Mouse (Mus musculus) left cerebral cortex, postnatal 4 days (tissue): ENCODE data around the gene Gm37240. TPM values are rescaled to one million over a fixed set of nuclear protein-coding genes. Genes with fewer than 3 reads are reported as not detected.

ENCODE experiments used
- DNase-seq: peaks from one replicate; pipeline ENCODE4 v3.0.0-alpha.2; 2022
- intact Hi-C: fragments of 180-260 bp; cut with DNase I; formaldehyde crosslinking; loops from one replicate; pipeline ENCODE4 v1.15.1; 2025
- total RNA-seq, 2 experiments: library from RNA; stranded (reverse); gene quantifications; 2 replicates each; pipeline ENCODE4 v1.2.3; 2021

Gm37240 gene
- total RNA-seq, 2 experiments from 2014 or later: 3.3 to 3.6 TPM

DNA sequence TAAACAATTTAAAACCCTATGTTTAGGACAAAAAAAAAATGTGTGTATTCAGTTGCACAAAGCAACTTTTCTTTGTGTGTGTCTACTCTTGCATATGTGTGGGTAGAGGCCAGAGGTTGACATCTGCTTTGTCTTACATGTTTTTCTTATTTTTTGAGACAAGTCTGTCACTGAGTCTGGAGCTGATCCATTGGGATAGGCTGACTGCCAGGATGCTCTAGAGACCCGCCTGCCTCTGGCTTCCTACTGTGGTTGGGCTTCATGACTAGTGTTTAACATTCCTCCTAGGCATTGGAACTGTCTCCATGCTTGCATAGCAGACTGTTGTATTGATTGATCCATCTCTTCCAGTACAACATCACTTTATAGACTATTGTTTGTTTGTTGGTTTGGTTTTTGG lies 1058.0 kb downstream of the Gm37240 start:
- intact Hi-C loops: no loop called here
- no peak for DNase-seq

DNA sequence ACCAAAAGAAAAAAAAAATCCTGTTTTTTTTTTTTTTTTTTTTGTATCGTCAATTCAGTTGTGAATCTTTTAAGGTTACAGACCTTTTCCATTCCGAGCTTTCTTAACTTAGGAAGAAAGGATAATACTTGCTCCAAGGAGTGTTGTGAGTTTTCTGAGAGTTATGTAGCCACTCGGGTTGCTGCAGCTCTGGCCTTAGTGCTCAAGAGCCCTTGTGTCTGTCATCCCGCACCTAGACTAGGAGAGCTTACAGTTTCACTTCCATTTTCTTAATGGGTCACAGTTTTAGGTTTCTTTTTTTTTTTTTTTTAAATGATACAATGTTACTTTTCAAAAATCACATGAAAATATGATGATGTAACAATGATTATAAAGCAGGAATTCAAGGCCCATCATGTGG lies 1059.7 kb downstream of the Gm37240 start:
- no peak for DNase-seq
- intact Hi-C loops: no loop called here

DNA sequence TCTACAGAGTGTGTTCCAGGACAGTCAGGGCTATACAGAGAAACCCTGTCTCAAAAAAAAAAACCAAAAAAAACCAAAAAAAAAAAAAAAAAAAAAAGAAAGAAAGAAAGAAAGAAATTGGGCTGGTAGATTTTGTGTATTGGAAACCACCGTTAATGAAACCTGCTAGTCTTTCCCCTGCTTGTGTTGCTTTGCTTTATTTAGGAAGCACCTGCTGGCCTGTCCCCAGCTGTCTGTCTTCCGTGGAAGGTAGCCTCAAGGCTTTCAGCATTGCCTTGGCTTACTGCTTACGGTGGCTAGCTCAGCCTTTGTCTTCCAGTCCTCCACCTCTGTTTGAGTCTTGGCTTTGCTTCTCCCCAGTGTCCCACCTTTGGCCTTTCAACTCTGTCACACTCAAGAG lies 1060.4 kb downstream of the Gm37240 start:
- DNase-seq: no peak
- intact Hi-C loops: no loop called here

DNA sequence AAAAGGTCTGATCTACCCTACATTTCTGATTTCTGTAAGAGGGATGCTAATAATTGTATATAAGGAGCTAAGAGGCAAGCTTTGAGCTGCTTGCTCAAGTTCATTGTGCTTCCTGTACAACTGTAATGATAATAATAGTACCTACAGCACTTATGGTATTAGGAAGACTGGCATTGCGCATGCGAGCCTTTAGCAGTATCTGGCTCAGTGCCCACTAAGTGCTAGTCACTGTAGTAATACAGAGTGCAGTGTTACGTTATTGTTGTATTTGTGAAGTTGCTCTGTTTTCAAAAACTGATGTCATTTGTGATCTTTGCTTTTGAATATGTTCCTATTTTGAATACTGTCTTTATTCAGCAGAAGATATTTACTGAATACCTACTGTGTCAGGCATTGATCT lies 1060.9 kb downstream of the Gm37240 start:
- intact Hi-C loops: no loop called here
- no peak for DNase-seq

- DNase-seq: no peak
- intact Hi-C loops: no loop called here
Measured at GRCm38 (mm10) chr3:84825990-84826389, 1061.3 kb downstream of the Gm37240 start.

GRCm38 (mm10) chr3:84820654-84821201 lies 1066.6 kb downstream of the Gm37240 start:
- DNase-seq: no peak
- intact Hi-C loops: no loop called here

- intact Hi-C loops: loop anchor here (10.0 kb wide), 2 partner anchors 72 to 122 kb away; no protein-coding TSS in a partner anchor
Measured at GRCm38 (mm10) chr3:84816951-84817350, 1070.4 kb downstream of the Gm37240 start.

DNA sequence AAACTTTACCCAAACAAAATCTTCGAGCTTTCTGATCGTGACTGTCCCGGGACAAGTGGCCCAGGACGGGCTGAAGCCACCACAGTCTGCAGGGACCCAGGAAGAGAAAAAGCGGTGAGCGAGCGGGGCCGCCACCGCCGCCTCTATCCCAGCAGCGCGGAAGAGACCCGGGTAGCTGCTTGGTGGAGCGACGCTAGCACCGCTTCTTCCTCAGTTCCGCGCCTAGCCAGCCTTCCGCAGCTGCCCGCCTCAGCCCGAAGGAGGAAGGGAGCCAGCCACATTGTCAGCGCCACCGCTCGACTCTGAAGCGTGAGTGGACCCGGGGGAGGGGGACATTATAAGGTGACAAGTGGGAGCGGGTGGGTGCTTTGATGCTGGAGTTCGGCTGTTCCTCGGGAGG lies 1071.9 kb downstream of the Gm37240 start:
- intact Hi-C loops: loop anchor here (10.0 kb wide), 2 partner anchors 71 to 121 kb away; no protein-coding TSS in a partner anchor
- DNase-seq: peak; percentile 29

More at GRCm38 (mm10) chr3:84816951-84817350, 1070.4 kb downstream of the Gm37240 start:
- DNase-seq: no peak

DNA sequence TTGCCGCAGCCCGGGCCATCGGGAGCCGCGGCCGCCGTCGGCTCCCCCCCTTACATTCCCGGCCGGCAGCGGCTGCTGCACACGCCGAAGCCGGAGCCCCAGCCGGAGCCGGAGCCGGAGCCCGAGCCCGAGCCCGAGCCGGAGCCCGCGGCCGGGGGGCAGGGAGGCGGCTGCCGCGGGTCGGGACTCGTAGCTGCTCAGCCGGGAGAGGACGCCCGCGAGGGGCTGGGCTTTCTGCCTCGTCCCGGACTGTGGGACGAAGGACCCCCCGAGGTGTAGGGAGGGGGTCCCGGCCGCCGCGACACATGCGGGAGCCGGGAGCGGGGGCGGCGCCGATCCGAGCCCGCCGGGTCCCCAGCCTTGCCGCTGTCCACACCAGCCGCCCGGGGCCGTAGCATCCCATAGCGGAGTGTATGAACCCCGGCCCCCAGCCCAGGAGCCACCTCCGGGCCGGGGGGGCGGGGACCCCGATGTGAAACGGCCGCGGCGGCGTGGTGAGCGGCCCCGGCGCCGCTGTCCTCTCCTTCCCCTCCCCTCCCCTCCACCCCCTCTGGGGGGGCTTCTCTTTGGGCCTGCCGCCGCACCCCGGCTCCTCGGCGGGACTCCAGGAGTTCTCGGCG lies 1072.4 kb downstream of the Gm37240 start, which contains the start of gene Fbxw7:
TSS of gene Fbxw7 (plus strand) at position 507 of the 620 bp plus-strand sequence.
- DNase-seq: peak; percentile 41
- intact Hi-C loops: loop anchor here (10.0 kb wide), 2 partner anchors 70 to 120 kb away; no protein-coding TSS in a partner anchor

DNA sequence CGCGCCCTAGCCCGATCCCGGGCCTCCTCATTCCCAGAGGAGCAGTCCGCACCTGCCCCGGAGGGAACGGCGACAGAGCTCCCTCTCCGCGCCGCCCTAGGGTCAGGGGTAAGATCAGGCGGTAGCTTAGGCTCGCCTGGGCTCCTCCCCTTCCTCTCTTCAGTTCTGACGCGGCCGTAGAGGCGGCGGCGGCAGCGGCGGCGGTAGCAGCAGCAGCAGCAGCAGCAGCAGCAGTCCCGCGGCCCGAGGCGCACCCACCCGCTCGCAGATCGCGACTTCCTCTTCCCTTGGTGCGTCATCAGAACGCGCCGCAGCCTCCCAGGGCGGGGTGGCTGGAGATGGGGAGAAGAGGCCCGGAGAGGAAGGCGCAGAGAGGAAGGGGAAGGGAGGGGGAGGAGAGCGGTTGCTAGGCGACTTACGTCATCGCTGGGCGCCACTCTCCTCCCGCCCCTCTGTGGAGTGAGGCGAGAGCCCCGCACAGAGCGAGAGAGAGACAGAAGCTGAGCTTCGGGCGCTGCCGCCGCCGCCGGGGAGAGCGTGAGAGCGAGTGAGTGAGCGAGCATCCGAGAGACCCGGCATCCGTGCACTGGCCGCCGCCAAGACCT lies 1073.1 kb downstream of the Gm37240 start:
- DNase-seq: peak; percentile 100
- intact Hi-C loops: loop anchor here (10.0 kb wide), 2 partner anchors 69 to 119 kb away; no protein-coding TSS in a partner anchor

GRCm38 (mm10) chr3:84813436-84814156 lies 1073.7 kb downstream of the Gm37240 start:
- intact Hi-C loops: loop anchor here (10.0 kb wide), 2 partner anchors 69 to 119 kb away; no protein-coding TSS in a partner anchor
- DNase-seq: no peak

DNA sequence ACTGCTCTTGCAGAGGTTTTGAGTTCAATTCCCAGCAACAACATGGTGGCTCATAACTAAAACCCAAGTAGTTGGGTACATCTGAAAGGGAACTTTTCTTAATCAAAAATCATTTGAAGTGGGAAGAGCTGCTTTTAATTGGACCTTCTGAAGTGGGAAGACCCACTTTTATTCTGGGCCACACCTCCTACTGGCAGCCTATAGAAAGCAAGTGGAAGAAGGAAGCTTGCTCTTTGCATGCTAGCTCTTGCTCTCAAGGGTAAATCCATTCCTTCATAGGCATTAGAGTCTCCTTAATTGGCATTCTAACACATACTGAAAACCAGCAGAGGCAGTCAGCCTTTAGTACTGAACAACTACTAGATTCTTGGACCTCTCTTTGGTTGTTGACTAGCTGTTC lies 1076.5 kb downstream of the Gm37240 start:
- no peak for DNase-seq

DNA sequence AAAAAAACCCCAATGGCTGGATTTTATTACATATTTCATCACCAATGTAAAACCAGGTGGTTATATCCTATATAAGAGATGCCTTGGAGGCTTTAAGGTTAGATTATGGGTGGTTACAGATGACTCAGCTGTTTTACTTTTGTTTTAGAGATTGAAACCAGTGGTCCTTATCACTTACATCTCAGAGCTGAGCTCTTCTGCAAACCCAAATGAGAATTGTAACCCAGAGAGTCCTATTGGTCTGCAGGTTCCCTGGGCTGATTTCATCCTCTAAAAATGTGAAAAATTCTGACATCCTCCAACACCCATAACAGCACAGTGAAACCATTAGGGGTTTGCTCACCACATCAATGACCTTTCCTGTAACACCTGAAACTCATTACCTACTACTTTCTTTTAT lies 1078.4 kb downstream of the Gm37240 start:
- DNase-seq: no peak
- intact Hi-C loops: no loop called here

More for the DNA sequence above, 1076.5 kb downstream of the Gm37240 start:
- intact Hi-C loops: loop anchor here (10.0 kb wide), 2 partner anchors 66 to 116 kb away; no protein-coding TSS in a partner anchor

GRCm38 (mm10) chr3:84807826-84808225 lies 1079.5 kb downstream of the Gm37240 start:
- intact Hi-C loops: no loop called here
- no peak for DNase-seq

DNA sequence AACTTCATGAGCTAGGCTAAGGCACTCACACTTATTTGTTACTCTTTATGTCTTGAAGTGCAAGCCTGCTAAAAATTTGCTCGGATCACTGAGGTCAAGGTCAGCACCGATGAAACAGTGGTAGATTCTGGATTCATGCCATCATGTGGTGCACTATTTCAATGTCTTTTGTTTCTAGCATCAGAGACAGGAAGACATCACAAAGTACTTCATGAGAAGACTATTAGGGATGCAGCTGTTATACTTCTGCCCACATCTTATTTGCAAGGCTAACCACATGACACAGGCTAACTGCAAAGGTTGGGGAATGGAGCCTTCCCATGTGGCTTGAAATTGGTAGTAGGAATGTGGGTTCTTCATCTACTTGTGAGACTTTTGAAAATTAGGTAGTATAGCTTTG lies 1081.1 kb downstream of the Gm37240 start:
- DNase-seq: no peak
- intact Hi-C loops: no loop called here

GRCm38 (mm10) chr3:84804036-84804435 lies 1083.3 kb downstream of the Gm37240 start:
- DNase-seq: no peak
- intact Hi-C loops: no loop called here

DNA sequence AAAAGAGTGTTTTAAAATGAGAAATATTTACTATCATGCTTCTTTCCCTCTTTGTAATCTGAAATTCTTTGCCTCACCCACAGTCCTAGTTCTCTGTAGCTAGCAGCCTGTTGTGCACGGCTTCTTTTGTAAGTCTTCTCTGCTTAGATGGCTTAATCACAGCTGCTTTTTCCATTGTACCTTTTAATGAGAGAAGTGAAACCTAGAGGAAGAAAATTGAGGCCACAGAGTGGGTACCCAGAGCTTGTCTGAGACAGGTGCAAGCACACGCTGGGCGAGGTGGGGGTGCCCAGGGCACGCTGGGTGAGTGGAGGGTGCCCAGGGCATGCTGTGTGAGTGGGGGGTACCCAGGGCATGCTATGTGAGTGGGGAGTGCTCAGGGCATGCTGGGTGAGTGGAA lies 1099.4 kb downstream of the Gm37240 start:
- intact Hi-C loops: no loop called here
- no peak for DNase-seq

- no peak for DNase-seq
- intact Hi-C loops: no loop called here
Measured at GRCm38 (mm10) chr3:84776084-84776483, 1111.2 kb downstream of the Gm37240 start.

DNA sequence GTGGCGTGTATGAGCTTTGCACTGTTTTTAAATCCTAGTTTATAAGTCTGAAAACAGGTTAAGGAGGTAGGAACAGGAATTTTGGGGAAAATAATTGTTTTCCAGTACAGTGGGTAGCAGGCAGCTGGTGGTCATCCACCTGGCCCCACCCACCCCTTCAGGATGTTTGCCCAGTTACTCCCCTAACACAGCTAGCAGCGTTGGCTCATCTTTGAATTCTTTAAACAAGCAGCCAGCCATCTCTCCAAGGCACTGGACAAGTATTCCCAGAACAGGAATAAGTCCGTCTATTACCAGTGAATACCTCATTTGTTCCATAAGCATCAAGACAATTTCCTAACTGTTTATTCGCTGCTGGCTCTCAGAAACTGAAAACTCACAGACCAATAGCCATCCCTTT lies 1111.7 kb downstream of the Gm37240 start:
- intact Hi-C loops: no loop called here
- no peak for DNase-seq

GRCm38 (mm10) chr3:84775067-84775423 lies 1112.3 kb downstream of the Gm37240 start:
- DNase-seq: no peak
- intact Hi-C loops: no loop called here
